Mouse (Mus musculus) embryonic facial prominence, embryonic 11.5 days (tissue): ENCODE measurements around the gene Ucp3. TPM values are rescaled to one million over a fixed set of nuclear protein-coding genes. Genes with fewer than 3 reads are reported as not detected.
"Not testable (repeated sequence)": the region's sequence is repeated elsewhere in the genome, so short reads cannot be mapped to it uniquely, and the experiment has no call there.

ENCODE experiments used
- ATAC-seq: fragments of 200-750 bp; cut with Nextera tagmentation; replicated peaks from 2 replicates; pipeline ENCODE4 v1.8.0; 2017; ENCODE audit warnings: low read depth; ENCODE audit not compliant: insufficient number of reproducible peaks, low FRiP score, low TSS enrichment
- DNase-seq: peaks from one replicate; pipeline ENCODE4 v3.0.0-alpha.2; 2015; ENCODE audit warnings: low spot score
- H3K27ac ChIP-seq: fragments of 300-500 bp; sonication (generic); replicated peaks from 2 replicates; pipeline ENCODE4 v1.5.1; 2014; ENCODE audit warnings: mild to moderate bottlenecking, low read depth, low read length, control low read depth
- H3K27me3 ChIP-seq: fragments of 300-500 bp; sonication (generic); 2 replicates; pipeline ENCODE4 v1.6.1; 2014; ENCODE audit warnings: mild to moderate bottlenecking, low read length, moderate library complexity, mixed read lengths; ENCODE audit not compliant: control insufficient read depth, insufficient read depth
- H3K36me3 ChIP-seq: fragments of 300-500 bp; sonication (generic); replicated peaks from 2 replicates; pipeline ENCODE4 v1.6.1; 2014; ENCODE audit warnings: low read depth, mild to moderate bottlenecking, low read length, moderate library complexity, mixed read lengths; ENCODE audit not compliant: control insufficient read depth, insufficient read depth
- H3K4me1 ChIP-seq: fragments of 300-500 bp; sonication (generic); 2 replicates; pipeline ENCODE4 v1.6.1; 2014; ENCODE audit warnings: low read length, mixed read lengths; ENCODE audit not compliant: control insufficient read depth, insufficient read depth
- H3K4me2 ChIP-seq: fragments of 300-500 bp; sonication (generic); 2 replicates; pipeline ENCODE4 v1.6.1; 2014; ENCODE audit warnings: low read depth, mild to moderate bottlenecking, control low read depth, low read length, moderate library complexity
- H3K4me3 ChIP-seq: fragments of 300-500 bp; sonication (generic); 2 replicates; pipeline ENCODE4 v1.5.1; 2014; ENCODE audit warnings: low read depth, low read length, control low read depth
- H3K9ac ChIP-seq: fragments of 300-500 bp; sonication (generic); replicated peaks from 2 replicates; pipeline ENCODE4 v1.6.1; 2014; ENCODE audit warnings: mild to moderate bottlenecking, control low read depth, low read length
- H3K9me3 ChIP-seq: fragments of 300-500 bp; sonication (generic); replicated peaks from 2 replicates; pipeline ENCODE4 v1.6.1; 2016; ENCODE audit warnings: mild to moderate bottlenecking, low read length, inconsistent platforms, mixed read lengths; ENCODE audit not compliant: control insufficient read depth
- whole genome bisulfite sequencing: fragments of 180-500 bp; shearing (Covaris S2); extraction: QIAGEN DNeasy Blood & Tissue Kit; methylation state at CpG from one replicate; pipeline ENCODE4 v1.1.7; 2014; 5-methylcytosine and 5-hydroxymethylcytosine counted together
- polyA plus RNA-seq: library from polyadenylated mRNA; unstranded; fragments of >200 nt; fragmentation: Nextera tagmentation; extraction: Ambion mirVana; gene quantifications from 2 replicates; pipeline ENCODE4 v1.2.1, GENCODE M21; 2014

Gene Ucp3
- polyA plus RNA-seq, 1 experiment from 2014 or later, result not detected

- Histone ChIP-seq H3K4me1 (no peaks in the 10 kb centered on the region), H3K4me2 (no peak overlapping the region), H3K27me3 (no peaks in the 10 kb centered on the region), H3K36me3 (no peaks in the 10 kb centered on the region), H3K9me3 (no peaks in the 10 kb centered on the region), H3K27ac (no peak overlapping the region), H3K9ac (no peak overlapping the region), H3K4me3 (no peak overlapping the region)
- DNase-seq (no peak), ATAC-seq (no peak)
- 76% methylated on average over 9 of the region's 9 CpGs for WGBS
Measured at GRCm38 (mm10) chr7:100473846-100474454, 1.2 kb downstream of the Ucp3 start.

GRCm38 (mm10) chr7:100474680-100475079 lies 1.9 kb downstream of the Ucp3 start:
- no peak overlapping the region for H3K27ac ChIP-seq
- H3K9me3 ChIP-seq, result no peaks in the 10 kb centered on the region
- no peaks in the 10 kb centered on the region for H3K4me1 ChIP-seq
- no peak overlapping the region for H3K4me2 ChIP-seq
- H3K4me3 ChIP-seq, result no peak overlapping the region
- no peaks in the 10 kb centered on the region for H3K27me3 ChIP-seq
- no peak for DNase-seq
- H3K9ac ChIP-seq, result no peak overlapping the region
- ATAC-seq, result no peak
- WGBS, result 69% methylated on average over 1 of the region's 1 CpGs
- H3K36me3 ChIP-seq, result no peaks in the 10 kb centered on the region

GRCm38 (mm10) chr7:100479100-100479822 lies 6.5 kb downstream of the Ucp3 start:
- Histone ChIP-seq H3K9ac (no peak overlapping the region), H3K27ac (no peak overlapping the region), H3K4me3 (no peak overlapping the region), H3K4me2 (no peak overlapping the region), H3K36me3 (no peaks in the 10 kb centered on the region), H3K9me3 (no peaks in the 10 kb centered on the region), H3K4me1 (no peaks in the 10 kb centered on the region), H3K27me3 (no peaks in the 10 kb centered on the region)
- DNase-seq, result no peak
- ATAC-seq, result no peak
- 84% methylated on average over 20 of the region's 20 CpGs for WGBS

GRCm38 (mm10) chr7:100479823-100480164 lies 7.0 kb downstream of the Ucp3 start:
- no peak; the same call in 1 of the 2 replicates for ATAC-seq
- DNase-seq, result no peak
- H3K9ac ChIP-seq, result no peak overlapping the region
- H3K27ac ChIP-seq, result no peak overlapping the region
- H3K36me3 ChIP-seq, result no peaks in the 10 kb centered on the region
- H3K27me3 ChIP-seq, result no peaks in the 10 kb centered on the region
- no peaks in the 10 kb centered on the region for H3K4me1 ChIP-seq
- H3K4me3 ChIP-seq, result no peak overlapping the region
- WGBS, result 73% methylated on average over 15 of the region's 15 CpGs
- H3K9me3 ChIP-seq, result no peaks in the 10 kb centered on the region
- no peak overlapping the region for H3K4me2 ChIP-seq

- 79% methylated on average over 17 of the region's 17 CpGs for WGBS
Measured at GRCm38 (mm10) chr7:100480175-100480574, 7.4 kb downstream of the Ucp3 start.

GRCm38 (mm10) chr7:100482046-100482445 lies 9.3 kb downstream of the Ucp3 start:
- not testable (repeated sequence) for H3K4me2 ChIP-seq, ATAC-seq
- 82% methylated on average over 2 of the region's 2 CpGs for WGBS

More at GRCm38 (mm10) chr7:100480175-100480574, 7.4 kb downstream of the Ucp3 start:
- no peaks in the 10 kb centered on the region for H3K9me3 ChIP-seq
- no peaks in the 10 kb centered on the region for H3K36me3 ChIP-seq
- DNase-seq (no peak), ATAC-seq (no peak)
- no peak overlapping the region for H3K9ac ChIP-seq
- no peak overlapping the region for H3K4me2 ChIP-seq
- H3K27ac ChIP-seq, result no peak overlapping the region
- no peaks in the 10 kb centered on the region for H3K27me3 ChIP-seq
- no peaks in the 10 kb centered on the region for H3K4me1 ChIP-seq
- H3K4me3 ChIP-seq, result no peak overlapping the region

GRCm38 (mm10) chr7:100484493-100484892 lies 11.7 kb downstream of the Ucp3 start:
- Histone ChIP-seq H3K27me3 (no peaks in the 10 kb centered on the region), H3K27ac (no peak overlapping the region), H3K9me3 (no peaks in the 10 kb centered on the region), H3K9ac (no peak overlapping the region), H3K4me1 (no peaks in the 10 kb centered on the region), H3K36me3 (no peaks in the 10 kb centered on the region), H3K4me3 (no peak overlapping the region), H3K4me2 (no peak overlapping the region)
- no peak for DNase-seq
- ATAC-seq, result no peak
- WGBS, result 80% methylated on average over 5 of the region's 5 CpGs

More at GRCm38 (mm10) chr7:100482046-100482445, 9.3 kb downstream of the Ucp3 start:
- not testable (repeated sequence) for H3K4me1 ChIP-seq, H3K4me3 ChIP-seq, H3K9ac ChIP-seq, DNase-seq, H3K36me3 ChIP-seq, H3K27ac ChIP-seq, H3K9me3 ChIP-seq, H3K27me3 ChIP-seq

GRCm38 (mm10) chr7:100487301-100487700 lies 14.5 kb downstream of the Ucp3 start:
- WGBS, result 75% methylated on average over 2 of the region's 2 CpGs
- Histone ChIP-seq H3K36me3 (no peaks in the 10 kb centered on the region; the same call in 1 of the 2 replicates), H3K4me1 (no peaks in the 10 kb centered on the region), H3K4me2 (no peak overlapping the region), H3K27me3 (no peaks in the 10 kb centered on the region), H3K27ac (no peak overlapping the region), H3K4me3 (no peak overlapping the region), H3K9me3 (no peaks in the 10 kb centered on the region), H3K9ac (no peak overlapping the region)
- ATAC-seq, result no peak
- DNase-seq, result no peak
